Mouse (Mus musculus): ENCODE data around the gene Rpl23. TPM values are rescaled to one million over a fixed set of nuclear protein-coding genes. Genes with fewer than 3 reads are reported as not detected.
A peak's percentile ranks its signal among the peaks of the same experiment; 100 is the strongest.

Rpl23 gene
- polyA plus RNA-seq, 1 experiment from 2014 or later, result 585 TPM

GRCm38 (mm10) chr11:97745331-97745721 lies 36.9 kb downstream of the Rpl23 start:
- no peak overlapping the region for H3K9ac ChIP-seq (ENCODE audit: low read length)
- ATAC-seq (ENCODE audit: low FRiP score, low TSS enrichment), result no peak

GRCm38 (mm10) chr11:97744718-97745330 lies 37.4 kb downstream of the Rpl23 start:
- peak; percentile 100 for DNase-seq (ENCODE audit: low spot score)
- Histone ChIP-seq H3K4me2 (replicated peaks; ENCODE audit: low read depth) (peak overlapping the region; percentile 73), H3K27ac (replicated peaks) (peak overlapping the region; percentile 95), H3K9ac (ENCODE audit: low read length) (peak overlapping the region; percentile 90), H3K9me3 (ENCODE audit: control insufficient read depth, low read length) (no peaks in the 10 kb centered on the region), H3K4me1 (replicated peaks; ENCODE audit: control insufficient read depth, insufficient read depth) (peaks cover 6% of the 10 kb centered on the region), H3K36me3 (ENCODE audit: control insufficient read depth, insufficient read depth, low read length) (0 out of 2 replicates have a peak, but pooled peaks cover 4% of the 10 kb centered on the region), H3K27me3 (ENCODE audit: control insufficient read depth, insufficient read depth, low read length) (no peaks in the 10 kb centered on the region), H3K4me3 (ENCODE audit: low read depth, low read length) (peak overlapping the region; percentile 72)
- peak; percentile 96 for ATAC-seq (ENCODE audit: low FRiP score, low TSS enrichment)
- under 1% methylated on average over 35 of the region's 57 CpGs for WGBS
- TF ChIP-seq CTCF (IDR thresholded peaks at IDR 0.05; ENCODE audit: low read depth) (no peak), EP300 (optimal IDR thresholded peaks at IDR 0.05) (peak; percentile 44)

More at GRCm38 (mm10) chr11:97745331-97745721, 36.9 kb downstream of the Rpl23 start:
- Histone ChIP-seq H3K27me3 (ENCODE audit: control insufficient read depth, insufficient read depth, low read length) (no peaks in the 10 kb centered on the region), H3K4me3 (ENCODE audit: low read depth, low read length) (peak overlapping the region; percentile 72; the same call in 1 of the 2 replicates), H3K27ac (replicated peaks) (no peak overlapping the region), H3K4me2 (replicated peaks; ENCODE audit: low read depth) (peak overlapping the region; percentile 55), H3K4me1 (replicated peaks; ENCODE audit: control insufficient read depth, insufficient read depth) (peaks cover 6% of the 10 kb centered on the region), H3K9me3 (ENCODE audit: control insufficient read depth, low read length) (no peaks in the 10 kb centered on the region), H3K36me3 (ENCODE audit: control insufficient read depth, insufficient read depth, low read length) (0 out of 2 replicates have a peak, but pooled peaks cover 7% of the 10 kb centered on the region)
- no peak for DNase-seq (ENCODE audit: low spot score)
- TF ChIP-seq CTCF (IDR thresholded peaks at IDR 0.05; ENCODE audit: low read depth), result no peak
- no peak for TF ChIP-seq EP300 (optimal IDR thresholded peaks at IDR 0.05)
- 8% methylated on average over 13 of the region's 13 CpGs for WGBS

GRCm38 (mm10) chr11:97744063-97744717 lies 38.0 kb downstream of the Rpl23 start, which contains the start of gene Pip4k2b:
Pip4k2b (minus strand) TSS chr11:97744704.
- peaks cover 6% of the 10 kb centered on the region for H3K4me1 ChIP-seq (replicated peaks; ENCODE audit: control insufficient read depth, insufficient read depth)
- 1% methylated on average over 46 of the region's 63 CpGs for WGBS
- H3K9me3 ChIP-seq (ENCODE audit: control insufficient read depth, low read length), result no peaks in the 10 kb centered on the region
- DNase-seq (ENCODE audit: low spot score), result peak; percentile 64
- H3K4me3 ChIP-seq (ENCODE audit: low read depth, low read length), result peak within 1 kb of the TSS; percentile 72
- no peaks in the 10 kb centered on the region for H3K27me3 ChIP-seq (ENCODE audit: control insufficient read depth, insufficient read depth, low read length)
- peak within 1 kb of the TSS; percentile 73 for H3K4me2 ChIP-seq (replicated peaks; ENCODE audit: low read depth)
- TF ChIP-seq CTCF (IDR thresholded peaks at IDR 0.05; ENCODE audit: low read depth) (peak; percentile 17; the same call in 1 of the 2 replicates), EP300 (optimal IDR thresholded peaks at IDR 0.05) (no peak)
- H3K9ac ChIP-seq (ENCODE audit: low read length), result peak within 1 kb of the TSS; percentile 90
- peak; percentile 48 for ATAC-seq (ENCODE audit: low FRiP score, low TSS enrichment)
- 0 out of 2 replicates have a peak, but pooled peaks cover 4% of the 10 kb centered on the region for H3K36me3 ChIP-seq (ENCODE audit: control insufficient read depth, insufficient read depth, low read length)
- H3K27ac ChIP-seq (replicated peaks), result peak within 1 kb of the TSS; percentile 95

- Histone ChIP-seq H3K27me3 (ENCODE audit: control insufficient read depth, insufficient read depth, low read length) (no peaks in the 10 kb centered on the region), H3K36me3 (ENCODE audit: control insufficient read depth, insufficient read depth, low read length) (0 out of 2 replicates have a peak, but pooled peaks cover under 1% of the 10 kb centered on the region), H3K4me3 (ENCODE audit: low read depth, low read length) (peak overlapping the region; percentile 72), H3K4me2 (replicated peaks; ENCODE audit: low read depth) (peak overlapping the region; percentile 73), H3K9me3 (ENCODE audit: control insufficient read depth, low read length) (no peaks in the 10 kb centered on the region), H3K27ac (replicated peaks) (peak overlapping the region; percentile 72; the same call in 1 of the 2 replicates), H3K9ac (ENCODE audit: low read length) (peak overlapping the region; percentile 74), H3K4me1 (replicated peaks; ENCODE audit: control insufficient read depth, insufficient read depth) (peaks cover 6% of the 10 kb centered on the region)
- WGBS, result 8% methylated on average over 9 of the region's 9 CpGs
- no peak for ATAC-seq (ENCODE audit: low FRiP score, low TSS enrichment)
- TF ChIP-seq CTCF (IDR thresholded peaks at IDR 0.05; ENCODE audit: low read depth) (no peak), EP300 (optimal IDR thresholded peaks at IDR 0.05) (no peak)
- DNase-seq (ENCODE audit: low spot score), result no peak
Measured at GRCm38 (mm10) chr11:97743423-97743822, 38.8 kb downstream of the Rpl23 start.

- no peak for TF ChIP-seq CTCF (IDR thresholded peaks at IDR 0.05; ENCODE audit: low read depth)
- no peak for TF ChIP-seq EP300 (optimal IDR thresholded peaks at IDR 0.05)
- ATAC-seq (ENCODE audit: low FRiP score, low TSS enrichment), result no peak
- 79% methylated on average over 9 of the region's 9 CpGs for WGBS
- Histone ChIP-seq H3K9ac (ENCODE audit: low read length) (no peak overlapping the region), H3K27me3 (ENCODE audit: control insufficient read depth, insufficient read depth, low read length) (no peaks in the 10 kb centered on the region), H3K9me3 (ENCODE audit: control insufficient read depth, low read length) (no peaks in the 10 kb centered on the region), H3K4me3 (ENCODE audit: low read depth, low read length) (no peak overlapping the region), H3K4me2 (replicated peaks; ENCODE audit: low read depth) (peak overlapping the region; percentile 73), H3K4me1 (replicated peaks; ENCODE audit: control insufficient read depth, insufficient read depth) (peaks cover 6% of the 10 kb centered on the region), H3K36me3 (ENCODE audit: control insufficient read depth, insufficient read depth, low read length) (no peaks in the 10 kb centered on the region), H3K27ac (replicated peaks) (no peak overlapping the region)
- DNase-seq (ENCODE audit: low spot score), result no peak
Measured at GRCm38 (mm10) chr11:97742591-97742990, 39.6 kb downstream of the Rpl23 start.

- Histone ChIP-seq H3K27ac (replicated peaks) (no peak overlapping the region), H3K9me3 (ENCODE audit: control insufficient read depth, low read length) (no peaks in the 10 kb centered on the region), H3K9ac (ENCODE audit: low read length) (no peak overlapping the region), H3K4me1 (replicated peaks; ENCODE audit: control insufficient read depth, insufficient read depth) (peaks cover 6% of the 10 kb centered on the region), H3K4me2 (replicated peaks; ENCODE audit: low read depth) (no peak overlapping the region), H3K36me3 (ENCODE audit: control insufficient read depth, insufficient read depth, low read length) (no peaks in the 10 kb centered on the region), H3K27me3 (ENCODE audit: control insufficient read depth, insufficient read depth, low read length) (no peaks in the 10 kb centered on the region), H3K4me3 (ENCODE audit: low read depth, low read length) (no peak overlapping the region)
- ATAC-seq (ENCODE audit: low FRiP score, low TSS enrichment) (no peak), DNase-seq (ENCODE audit: low spot score) (no peak)
- TF ChIP-seq EP300 (optimal IDR thresholded peaks at IDR 0.05) (no peak), CTCF (IDR thresholded peaks at IDR 0.05; ENCODE audit: low read depth) (no peak)
- 92% methylated on average over 5 of the region's 5 CpGs for WGBS
Measured at GRCm38 (mm10) chr11:97742157-97742556, 40.1 kb downstream of the Rpl23 start.
